8 mouse cellular contexts compared by ENCODE assay signal in the genomic region with DNA sequence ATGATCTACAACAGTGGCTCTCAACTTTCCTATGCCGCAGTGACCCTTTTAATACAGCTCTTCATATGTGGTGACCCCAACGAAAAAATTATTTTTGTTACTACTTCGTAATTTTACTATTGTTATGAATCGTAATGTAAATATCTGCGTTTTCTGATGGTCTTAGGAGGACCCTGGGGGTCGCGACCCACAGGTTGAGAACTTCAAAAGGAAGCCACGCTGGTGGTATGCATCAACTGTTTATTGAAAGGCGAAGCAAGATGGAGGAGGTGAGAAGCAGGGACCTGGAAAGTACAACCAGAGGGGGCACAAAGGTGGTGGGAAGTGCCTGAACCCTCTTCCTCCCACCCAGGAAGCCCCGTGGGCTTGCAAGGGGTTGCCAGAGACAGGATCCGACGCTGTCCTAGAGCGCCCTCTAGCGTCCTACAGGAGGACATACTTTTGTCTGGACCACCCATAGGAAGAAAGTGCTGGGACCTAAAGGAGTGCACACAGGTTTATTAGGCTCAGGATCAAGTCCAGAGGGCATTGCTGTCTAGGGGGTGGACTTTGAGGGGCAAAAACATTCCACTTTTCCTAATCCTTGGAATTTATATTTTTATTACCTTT. TPM values are rescaled to one million over a fixed set of nuclear protein-coding genes. Genes with fewer than 3 reads are reported as not detected.
A peak's percentile ranks its signal among the peaks of the same experiment; 100 is the strongest.
DNase-seq lines count a peak whose midpoint lies in the region; ATAC-seq lines count a peak whose summit lies in the region.

No protein-coding gene starts in this region.

- H3K4me3 ChIP-seq in embryonic facial prominence, embryonic 13.5 days = no peak overlapping the region
- H3K4me3 ChIP-seq in limb, embryonic 13.5 days = no peak overlapping the region

- intact Hi-C loops in left cerebral cortex, postnatal 14 days (cut with DNase I) = loop anchor here (10.0 kb wide), 1 partner anchor 344 kb away; no protein-coding TSS in a partner anchor

- H3K4me2 ChIP-seq in embryonic facial prominence, embryonic 13.5 days = peak overlapping the region; percentile 37
- peak overlapping the region; percentile 27 for H3K4me2 ChIP-seq in limb, embryonic 13.5 days (replicated peaks)

- ATAC-seq in embryonic facial prominence, embryonic 13.5 days (ENCODE audit: insufficient number of reproducible peaks, insufficient read depth, low FRiP score, low TSS enrichment, low read depth) = no peak; the same call in 1 of the 2 replicates
- no peak for ATAC-seq in limb, embryonic 13.5 days (ENCODE audit: low FRiP score, low read depth)

- no peaks in the 10 kb centered on the region for H3K9me3 ChIP-seq in embryonic facial prominence, embryonic 13.5 days
- H3K9me3 ChIP-seq in limb, embryonic 13.5 days = no peaks in the 10 kb centered on the region

- peaks cover 4% of the 10 kb centered on the region; the same call in 1 of the 2 replicates for H3K4me1 ChIP-seq in embryonic facial prominence, embryonic 13.5 days
- H3K4me1 ChIP-seq in limb, embryonic 13.5 days = peaks cover 3% of the 10 kb centered on the region; the same call in 1 of the 2 replicates

- H3K36me3 ChIP-seq in embryonic facial prominence, embryonic 13.5 days = no peaks in the 10 kb centered on the region
- no peaks in the 10 kb centered on the region for H3K36me3 ChIP-seq in limb, embryonic 13.5 days

- no peak overlapping the region for H3K9ac ChIP-seq in embryonic facial prominence, embryonic 13.5 days
- H3K9ac ChIP-seq in limb, embryonic 13.5 days = no peak overlapping the region

- H3K27ac ChIP-seq in embryonic facial prominence, embryonic 13.5 days = no peak overlapping the region
- H3K27ac ChIP-seq in limb, embryonic 13.5 days = no peak overlapping the region

- DNase-seq in left cerebral cortex, postnatal 14 days (ENCODE audit: low spot score in 2 of 2) = peak; percentile 52 to 67
- no peak for DNase-seq in left cerebral cortex, adult 11 months (ENCODE audit: low spot score)
- peak; percentile 78 for DNase-seq in adrenal gland, postnatal 14 days
- peak; percentile 72 for DNase-seq in heart, postnatal 4 days
- peak; percentile 87 for DNase-seq in naive thymus-derived CD4-positive, alpha-beta T cell, adult 2 months (ENCODE audit: low read depth)
- DNase-seq in thymus, postnatal 0 days (ENCODE audit: low spot score) = peak; percentile 84

- 31% methylated on average over 14 of the region's 14 CpGs for WGBS in embryonic facial prominence, embryonic 13.5 days
- WGBS in limb, embryonic 13.5 days = 33% methylated on average over 14 of the region's 14 CpGs

- H3K27me3 ChIP-seq in embryonic facial prominence, embryonic 13.5 days = 0 out of 2 replicates have a peak, but pooled peaks cover 8% of the 10 kb centered on the region
- H3K27me3 ChIP-seq in limb, embryonic 13.5 days = no peaks in the 10 kb centered on the region

RNA-seq across cellular contexts. Expression of a gene that starts 7.8 kb away (rescaled TPM):
- 10 to 100 TPM; 38.3 to 57.6 TPM for total RNA-seq in left cerebral cortex, postnatal 14 days (2021)
- 2.8 and 3.0 TPM in 2 replicates for total RNA-seq in adrenal gland, postnatal 14 days (2021)
- polyA plus RNA-seq in embryonic facial prominence, embryonic 13.5 days (2015; fragmentation: Nextera tagmentation; extraction: Ambion mirVana) = 2.1 and 2.3 TPM in 2 replicates
- not detected for total RNA-seq in heart, postnatal 4 days (2021)
- 4.4 and 4.6 TPM in 2 replicates for polyA plus RNA-seq in limb, embryonic 13.5 days (2015; fragmentation: Nextera tagmentation; extraction: Ambion mirVana)
- not detected in 2 replicates for polyA plus RNA-seq in thymus, postnatal 0 days (2015; fragmentation: Nextera tagmentation; extraction: Ambion mirVana)

RNA-seq across cellular contexts. Expression of a gene that starts 24.8 kb away (rescaled TPM):
- total RNA-seq in left cerebral cortex, postnatal 14 days (2021) = under 1 TPM; 0.34 to 0.99 TPM
- 4.5 and 6.0 TPM in 2 replicates for total RNA-seq in adrenal gland, postnatal 14 days (2021)
- polyA plus RNA-seq in embryonic facial prominence, embryonic 13.5 days (2015; fragmentation: Nextera tagmentation; extraction: Ambion mirVana) = 2.8 and 2.9 TPM in 2 replicates
- 1 to 10 TPM; 2.9 TPM for total RNA-seq in heart, postnatal 4 days (2021)
- 1.5 and 2.2 TPM in 2 replicates for polyA plus RNA-seq in limb, embryonic 13.5 days (2015; fragmentation: Nextera tagmentation; extraction: Ambion mirVana)
- 1.4 and 1.6 TPM in 2 replicates for polyA plus RNA-seq in thymus, postnatal 0 days (2015; fragmentation: Nextera tagmentation; extraction: Ambion mirVana)

RNA-seq across cellular contexts. Expression of a gene that starts 29.2 kb away (rescaled TPM):
- 10 to 100 TPM; 17.9 to 22.0 TPM for total RNA-seq in left cerebral cortex, postnatal 14 days (2021)
- total RNA-seq in adrenal gland, postnatal 14 days (2021) = 14.7 and 16.0 TPM in 2 replicates
- 13.1 and 13.2 TPM in 2 replicates for polyA plus RNA-seq in embryonic facial prominence, embryonic 13.5 days (2015; fragmentation: Nextera tagmentation; extraction: Ambion mirVana)
- 10 to 100 TPM; 42.3 to 42.6 TPM for total RNA-seq in heart, postnatal 4 days (2021)
- polyA plus RNA-seq in limb, embryonic 13.5 days (2015; fragmentation: Nextera tagmentation; extraction: Ambion mirVana) = 11.3 and 11.9 TPM in 2 replicates
- 0.91 and 1.2 TPM in 2 replicates for polyA plus RNA-seq in thymus, postnatal 0 days (2015; fragmentation: Nextera tagmentation; extraction: Ambion mirVana)

RNA-seq across cellular contexts. Expression of a gene that starts 36.2 kb away (rescaled TPM):
- 100 to 1,000 TPM; 107 to 116 TPM for total RNA-seq in left cerebral cortex, postnatal 14 days (2021)
- total RNA-seq in adrenal gland, postnatal 14 days (2021) = 104 and 107 TPM in 2 replicates
- 83.9 and 95.9 TPM in 2 replicates for polyA plus RNA-seq in embryonic facial prominence, embryonic 13.5 days (2015; fragmentation: Nextera tagmentation; extraction: Ambion mirVana)
- 10 to 100 TPM; 70.5 to 75.6 TPM for total RNA-seq in heart, postnatal 4 days (2021)
- 83.3 and 86.9 TPM in 2 replicates for polyA plus RNA-seq in limb, embryonic 13.5 days (2015; fragmentation: Nextera tagmentation; extraction: Ambion mirVana)
- 131 and 138 TPM in 2 replicates for polyA plus RNA-seq in thymus, postnatal 0 days (2015; fragmentation: Nextera tagmentation; extraction: Ambion mirVana)

RNA-seq across cellular contexts. Expression of a gene that starts 46.2 kb away (rescaled TPM):
- 10 to 100 TPM in 1 of 2 experiments, 1 to 10 TPM in 1; 8.7 to 11.9 TPM for total RNA-seq in left cerebral cortex, postnatal 14 days (2021)
- total RNA-seq in adrenal gland, postnatal 14 days (2021) = 8.3 and 9.9 TPM in 2 replicates
- polyA plus RNA-seq in embryonic facial prominence, embryonic 13.5 days (2015; fragmentation: Nextera tagmentation; extraction: Ambion mirVana) = 44.1 and 47.8 TPM in 2 replicates
- 10 to 100 TPM; 24.9 to 27.4 TPM for total RNA-seq in heart, postnatal 4 days (2021)
- polyA plus RNA-seq in limb, embryonic 13.5 days (2015; fragmentation: Nextera tagmentation; extraction: Ambion mirVana) = 45.5 and 48.6 TPM in 2 replicates
- 7.2 and 7.4 TPM in 2 replicates for polyA plus RNA-seq in thymus, postnatal 0 days (2015; fragmentation: Nextera tagmentation; extraction: Ambion mirVana)
